Mouse (Mus musculus) limb, embryonic 12.5 days (tissue): Measurements from ENCODE around the gene Rgs7. TPM values are rescaled to one million over a fixed set of nuclear protein-coding genes. Genes with fewer than 3 reads are reported as not detected.

Source experiments
- ATAC-seq: fragments of 200-750 bp; cut with Nextera tagmentation; 2 replicates; pipeline ENCODE4 v1.8.0; 2017; ENCODE audit warnings: low read depth, moderate TSS enrichment; ENCODE audit not compliant: insufficient number of reproducible peaks, insufficient read depth, low FRiP score, low TSS enrichment
- H3K27ac ChIP-seq: fragments of 300-500 bp; sonication (generic); 2 replicates; pipeline ENCODE4 v1.5.1; 2016; ENCODE audit warnings: mild to moderate bottlenecking, moderate library complexity
- H3K27me3 ChIP-seq: fragments of 300-500 bp; sonication (generic); 2 replicates; pipeline ENCODE4 v1.6.1; 2016; ENCODE audit warnings: mild to moderate bottlenecking, moderate library complexity
- H3K36me3 ChIP-seq: fragments of 300-500 bp; sonication (generic); 2 replicates; pipeline ENCODE4 v1.6.1; 2016; ENCODE audit warnings: mild to moderate bottlenecking, moderate library complexity
- H3K4me1 ChIP-seq: fragments of 300-500 bp; sonication (generic); replicated peaks from 2 replicates; pipeline ENCODE4 v1.6.1; 2016
- H3K4me2 ChIP-seq: fragments of 300-500 bp; sonication (generic); 2 replicates; pipeline ENCODE4 v1.6.1; 2016; ENCODE audit warnings: mild to moderate bottlenecking, moderate library complexity
- H3K4me3 ChIP-seq: fragments of 300-500 bp; sonication (generic); replicated peaks from 2 replicates; pipeline ENCODE4 v1.5.1; 2016; ENCODE audit warnings: mild to moderate bottlenecking
- H3K9ac ChIP-seq: fragments of 300-500 bp; sonication (generic); replicated peaks from 2 replicates; pipeline ENCODE4 v1.6.1; 2016; ENCODE audit warnings: mild to moderate bottlenecking, moderate library complexity
- H3K9me3 ChIP-seq: fragments of 300-500 bp; sonication (generic); 2 replicates; pipeline ENCODE4 v1.6.1; 2016; ENCODE audit warnings: mild to moderate bottlenecking, moderate library complexity
- WGBS: fragments of 180-500 bp; shearing (Covaris S2); methylation state at CpG from one replicate; pipeline ENCODE4 v1.1.7; 2016; 5-methylcytosine and 5-hydroxymethylcytosine counted together
- polyA plus RNA-seq: library from polyadenylated mRNA; unstranded; fragments of >200 nt; fragmentation: Nextera tagmentation; extraction: Ambion mirVana; gene quantifications from 2 replicates; pipeline ENCODE4 v1.2.1, GENCODE M21; 2016

The Rgs7 gene
- polyA plus RNA-seq, 1 experiment from 2014 or later = 0.50 TPM

DNA sequence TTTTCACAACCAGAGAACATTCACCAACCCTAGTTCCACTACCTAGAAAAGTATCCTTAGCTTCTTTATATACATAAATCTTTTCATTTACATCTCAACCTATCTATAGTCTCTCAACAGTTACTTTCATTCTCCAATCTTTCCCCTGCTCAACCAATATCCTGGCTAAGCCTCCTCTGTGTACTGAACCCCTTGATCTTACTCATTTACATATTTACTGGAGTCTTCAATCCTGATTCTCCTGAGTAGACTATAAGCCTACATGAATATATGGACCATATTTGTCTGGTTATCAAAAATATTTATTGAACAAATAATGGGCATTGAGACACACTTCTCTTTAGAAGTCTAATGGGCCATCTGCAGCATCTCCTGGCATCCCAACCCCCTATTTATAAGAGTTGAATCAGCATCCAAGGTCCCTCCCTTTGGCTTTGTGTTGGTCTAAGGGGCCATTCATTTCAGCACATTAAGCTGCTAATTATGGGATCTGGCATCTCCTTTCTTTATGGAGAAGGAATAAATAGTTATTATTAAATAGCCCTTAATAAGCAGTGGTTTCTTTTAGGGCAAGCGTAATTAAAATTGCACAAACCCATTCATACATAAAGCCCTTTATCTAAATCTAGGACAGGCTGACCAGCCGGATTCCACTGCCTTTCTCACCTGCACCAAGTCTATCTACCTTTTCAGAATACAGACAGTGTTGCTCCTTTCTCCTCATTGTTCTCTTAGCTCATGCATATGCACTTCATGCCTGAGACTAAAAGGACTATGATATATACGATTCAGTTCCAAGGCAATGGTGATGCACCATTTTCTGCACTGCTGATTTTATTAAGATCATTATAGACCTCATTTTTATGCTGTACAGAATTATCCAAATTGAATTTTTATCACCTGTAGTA, 270.5 kb downstream of the Rgs7 start:
- H3K4me1 ChIP-seq = no peaks in the 10 kb centered on the region
- H3K4me2 ChIP-seq = no peak overlapping the region
- H3K27me3 ChIP-seq = no peaks in the 10 kb centered on the region
- H3K4me3 ChIP-seq = no peak overlapping the region
- H3K27ac ChIP-seq = no peak overlapping the region
- no peak overlapping the region for H3K9ac ChIP-seq
- no peak for ATAC-seq
- no peaks in the 10 kb centered on the region for H3K36me3 ChIP-seq
- 95% methylated on average over 3 of the region's 3 CpGs for WGBS
- no peaks in the 10 kb centered on the region for H3K9me3 ChIP-seq

DNA sequence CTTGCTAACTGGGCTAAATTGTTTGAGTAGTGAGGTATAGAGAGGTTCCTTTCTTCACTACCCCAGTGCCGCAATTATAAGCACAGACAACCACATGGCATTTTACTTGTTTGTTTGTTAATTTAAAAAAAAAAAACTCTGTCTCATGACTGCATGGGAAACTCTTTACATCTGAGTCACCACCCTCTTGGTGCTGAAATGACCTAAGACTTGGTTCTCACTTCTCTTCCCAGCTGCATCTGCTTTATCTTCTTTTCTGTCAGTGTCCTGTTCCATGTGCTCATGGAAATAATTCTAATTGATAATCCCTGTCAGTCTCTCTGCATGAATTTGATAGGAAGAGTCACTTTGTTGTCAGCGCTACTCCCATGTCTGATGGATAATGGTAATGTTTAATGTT, 272.7 kb downstream of the Rgs7 start:
- Histone ChIP-seq H3K4me1 (no peaks in the 10 kb centered on the region), H3K9me3 (no peaks in the 10 kb centered on the region), H3K27ac (no peak overlapping the region), H3K4me3 (no peak overlapping the region), H3K27me3 (no peaks in the 10 kb centered on the region), H3K36me3 (no peaks in the 10 kb centered on the region), H3K9ac (no peak overlapping the region), H3K4me2 (no peak overlapping the region)
- 81% methylated on average over 2 of the region's 2 CpGs for WGBS
- ATAC-seq = no peak

DNA sequence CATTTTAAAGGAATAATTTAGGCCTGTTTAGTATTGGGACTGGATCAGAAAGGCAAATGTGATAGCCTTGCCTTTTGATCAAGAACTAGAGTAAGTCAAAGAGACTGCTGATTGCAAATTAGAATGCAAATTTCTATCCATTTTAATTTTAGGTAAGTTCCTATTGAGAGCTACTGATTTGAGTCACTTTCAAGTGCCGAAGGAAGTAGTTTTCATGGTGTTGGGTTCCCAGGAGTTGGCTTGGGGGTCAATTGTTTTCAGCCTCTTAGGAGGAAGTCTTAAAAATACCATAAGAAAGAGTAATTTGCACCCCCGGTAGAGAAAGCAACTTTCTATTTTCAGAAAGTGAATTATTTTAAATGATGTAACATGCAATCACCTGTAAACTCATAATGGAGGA, 285.3 kb downstream of the Rgs7 start:
- H3K4me3 ChIP-seq = no peak overlapping the region
- H3K4me1 ChIP-seq = no peaks in the 10 kb centered on the region
- no peaks in the 10 kb centered on the region for H3K36me3 ChIP-seq
- no peak for ATAC-seq
- H3K27me3 ChIP-seq = no peaks in the 10 kb centered on the region
- H3K9me3 ChIP-seq = no peaks in the 10 kb centered on the region
- H3K27ac ChIP-seq = no peak overlapping the region
- 81% methylated on average over 2 of the region's 2 CpGs for WGBS
- no peak overlapping the region for H3K4me2 ChIP-seq
- H3K9ac ChIP-seq = no peak overlapping the region

DNA sequence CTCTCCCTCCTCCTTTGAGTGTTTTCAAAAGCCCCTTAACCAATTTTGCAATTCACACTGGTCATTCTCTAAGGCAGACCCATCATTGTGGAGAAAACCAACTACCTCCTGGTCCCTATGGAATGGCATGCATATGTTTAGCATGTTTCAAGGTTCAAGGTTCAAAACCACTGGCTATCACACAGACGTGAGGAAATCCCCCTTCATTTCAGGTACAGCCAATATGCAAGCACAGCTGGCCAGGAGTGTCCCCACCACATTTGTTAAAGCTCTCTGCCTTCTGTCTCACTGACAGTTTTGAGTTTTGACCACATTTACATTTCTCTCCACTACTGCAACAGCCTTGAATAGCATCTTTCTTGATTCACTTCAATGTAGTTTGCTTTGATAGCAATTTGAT, 286.7 kb downstream of the Rgs7 start:
- ATAC-seq = no peak
- Histone ChIP-seq H3K9ac (no peak overlapping the region), H3K27me3 (no peaks in the 10 kb centered on the region), H3K4me1 (no peaks in the 10 kb centered on the region), H3K9me3 (no peaks in the 10 kb centered on the region), H3K27ac (no peak overlapping the region), H3K4me2 (no peak overlapping the region), H3K4me3 (no peak overlapping the region), H3K36me3 (no peaks in the 10 kb centered on the region)
- WGBS = 55% methylated on average over 1 of the region's 1 CpGs

DNA sequence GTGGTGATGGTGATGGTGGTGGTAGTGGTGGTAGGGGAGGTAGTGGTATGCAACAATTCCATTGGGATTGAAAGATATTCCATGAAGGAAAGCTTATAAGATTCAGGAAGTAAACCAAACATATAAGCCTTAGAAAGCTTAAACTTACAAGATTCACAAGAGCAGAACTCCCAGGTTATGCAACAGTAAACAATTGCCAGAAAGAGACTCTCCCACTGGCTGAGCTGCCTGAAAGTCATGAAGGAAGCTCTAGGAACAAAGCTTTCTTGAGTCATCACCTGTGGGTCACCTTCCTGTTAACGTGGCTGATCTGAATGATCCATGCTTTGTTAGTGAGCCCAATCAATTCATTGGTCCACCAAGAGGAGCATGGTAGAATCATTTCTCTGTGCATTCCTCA, 288.8 kb downstream of the Rgs7 start:
- H3K9me3 ChIP-seq = no peaks in the 10 kb centered on the region; the same call in 1 of the 2 replicates
- WGBS = 77% methylated on average over 1 of the region's 1 CpGs
- no peak overlapping the region for H3K27ac ChIP-seq
- H3K4me3 ChIP-seq = no peak overlapping the region
- no peaks in the 10 kb centered on the region for H3K27me3 ChIP-seq
- no peak for ATAC-seq
- H3K36me3 ChIP-seq = no peaks in the 10 kb centered on the region
- H3K4me1 ChIP-seq = no peaks in the 10 kb centered on the region
- H3K9ac ChIP-seq = no peak overlapping the region
- no peak overlapping the region for H3K4me2 ChIP-seq

DNA sequence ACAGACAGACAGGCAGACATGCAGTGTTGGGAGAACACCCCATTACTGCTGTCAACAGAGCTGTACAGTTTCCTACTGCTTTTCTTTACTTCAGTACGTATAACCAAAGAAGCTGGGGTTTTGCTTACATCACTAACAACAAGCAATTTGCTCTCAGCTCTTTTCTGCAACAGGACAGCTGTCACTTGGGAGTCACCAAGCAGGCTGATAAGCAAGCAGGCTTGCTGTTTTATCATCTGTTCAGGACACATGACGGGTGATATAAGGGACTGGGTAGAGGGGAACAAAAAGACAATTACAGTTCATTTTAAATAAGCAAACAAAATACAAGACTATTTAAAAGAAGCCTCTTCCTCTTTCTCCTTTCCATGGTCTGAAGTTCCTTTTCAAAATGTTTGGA, 289.4 kb downstream of the Rgs7 start:
- Histone ChIP-seq H3K9me3 (no peaks in the 10 kb centered on the region; the same call in 1 of the 2 replicates), H3K27me3 (no peaks in the 10 kb centered on the region), H3K9ac (no peak overlapping the region), H3K36me3 (no peaks in the 10 kb centered on the region), H3K4me1 (no peaks in the 10 kb centered on the region), H3K4me3 (no peak overlapping the region), H3K27ac (no peak overlapping the region), H3K4me2 (no peak overlapping the region)
- WGBS = 64% methylated on average over 2 of the region's 2 CpGs
- no peak for ATAC-seq

DNA sequence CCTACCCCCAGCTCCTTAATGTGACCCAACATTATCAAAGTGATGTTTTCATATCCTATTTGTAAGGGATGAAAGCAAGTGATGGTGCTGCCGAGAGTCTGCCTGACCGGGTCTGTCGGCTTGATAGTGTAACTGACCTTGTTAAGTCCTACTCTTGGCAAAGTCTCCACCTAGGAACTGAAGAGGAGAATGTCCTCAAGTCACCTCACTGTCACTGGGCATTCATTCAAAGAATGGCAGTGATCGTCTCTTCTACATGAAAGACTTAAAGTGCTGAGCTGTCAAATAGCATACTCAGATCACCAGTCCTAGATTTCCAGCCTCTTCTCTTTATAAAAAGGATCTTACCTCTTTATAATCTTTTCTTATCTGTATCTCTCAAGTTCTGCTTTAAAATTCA, 293.4 kb downstream of the Rgs7 start:
- Histone ChIP-seq H3K9me3 (no peaks in the 10 kb centered on the region; the same call in 1 of the 2 replicates), H3K27ac (no peak overlapping the region), H3K27me3 (no peaks in the 10 kb centered on the region), H3K4me1 (no peaks in the 10 kb centered on the region), H3K9ac (no peak overlapping the region), H3K36me3 (no peaks in the 10 kb centered on the region), H3K4me2 (no peak overlapping the region), H3K4me3 (no peak overlapping the region)
- WGBS = 95% methylated on average over 4 of the region's 4 CpGs
- no peak for ATAC-seq

DNA sequence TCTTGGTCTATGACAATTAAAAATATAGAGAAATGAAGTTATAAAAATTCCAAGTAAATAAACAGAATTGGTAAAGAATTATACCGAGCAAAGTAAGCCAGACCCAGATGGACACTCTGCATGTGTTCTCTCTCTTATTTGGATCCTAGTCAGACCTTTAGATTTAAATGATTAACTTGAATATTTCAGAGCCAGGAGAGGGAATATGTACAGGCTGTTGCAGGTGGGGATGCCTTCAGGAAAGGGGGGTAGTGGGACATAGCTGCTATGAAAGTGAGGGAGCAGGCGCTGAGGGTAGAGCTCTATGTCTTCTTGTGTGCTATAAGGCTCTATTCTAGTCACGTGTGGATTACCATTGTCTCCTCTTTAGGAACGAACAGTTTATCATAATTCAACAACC, 296.5 kb downstream of the Rgs7 start:
- H3K27ac ChIP-seq = no peak overlapping the region
- no peaks in the 10 kb centered on the region for H3K27me3 ChIP-seq
- H3K4me3 ChIP-seq = no peak overlapping the region
- no peaks in the 10 kb centered on the region; the same call in 1 of the 2 replicates for H3K9me3 ChIP-seq
- WGBS = 88% methylated on average over 4 of the region's 4 CpGs
- H3K4me1 ChIP-seq = no peaks in the 10 kb centered on the region
- no peak overlapping the region for H3K9ac ChIP-seq
- no peak for ATAC-seq
- no peak overlapping the region for H3K4me2 ChIP-seq
- no peaks in the 10 kb centered on the region for H3K36me3 ChIP-seq

DNA sequence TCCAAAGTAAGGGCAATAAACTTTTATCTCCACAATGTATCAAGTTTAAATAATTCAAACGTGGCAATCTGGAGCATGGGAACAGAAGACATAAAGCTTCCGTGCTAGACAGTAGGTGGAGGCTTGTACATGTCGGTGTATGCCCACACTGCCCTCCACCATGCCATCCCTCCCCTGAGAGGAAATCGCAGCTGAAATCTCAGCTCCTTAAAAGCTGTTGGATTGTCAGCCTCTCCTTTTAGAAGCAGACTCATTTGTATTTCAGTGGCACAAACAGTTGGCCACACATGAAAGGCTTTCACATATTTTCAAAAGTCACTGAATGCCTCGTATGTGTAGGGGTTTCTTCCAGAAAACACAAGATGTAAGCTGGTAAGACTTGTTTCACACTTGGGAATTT, 304.1 kb downstream of the Rgs7 start:
- no peaks in the 10 kb centered on the region for H3K4me1 ChIP-seq
- 80% methylated on average over 5 of the region's 5 CpGs for WGBS

DNA sequence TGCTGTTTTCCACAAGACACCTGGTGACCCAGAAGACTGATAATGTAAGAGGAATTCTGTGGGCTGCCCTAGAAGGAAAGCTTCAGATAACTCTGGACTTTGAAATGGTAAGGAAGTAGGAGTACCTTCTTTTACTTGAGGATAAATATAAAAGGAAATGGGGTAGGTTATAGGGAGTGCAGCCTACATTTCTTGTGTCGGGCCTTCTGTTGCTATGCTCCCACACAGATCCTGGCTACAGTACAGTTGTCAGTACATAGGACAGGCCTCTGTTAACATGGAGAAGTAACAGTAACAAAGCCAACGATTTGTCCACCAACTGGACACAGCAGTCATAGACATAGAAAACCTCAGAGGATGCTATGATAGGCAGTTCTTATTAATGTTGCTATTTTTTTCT, 307.1 kb downstream of the Rgs7 start:
- H3K36me3 ChIP-seq = no peaks in the 10 kb centered on the region
- no peaks in the 10 kb centered on the region for H3K9me3 ChIP-seq
- H3K27me3 ChIP-seq = no peaks in the 10 kb centered on the region
- no peak overlapping the region for H3K9ac ChIP-seq
- no peak overlapping the region for H3K4me3 ChIP-seq
- H3K4me1 ChIP-seq = no peaks in the 10 kb centered on the region
- no peak for ATAC-seq
- WGBS = 88% methylated on average over 2 of the region's 2 CpGs
- H3K27ac ChIP-seq = no peak overlapping the region
- no peak overlapping the region for H3K4me2 ChIP-seq

More for the DNA sequence above, 304.1 kb downstream of the Rgs7 start:
- H3K4me2 ChIP-seq = no peak overlapping the region
- ATAC-seq = no peak
- no peak overlapping the region for H3K27ac ChIP-seq
- H3K9ac ChIP-seq = no peak overlapping the region
- no peak overlapping the region for H3K4me3 ChIP-seq
- no peaks in the 10 kb centered on the region for H3K36me3 ChIP-seq
- no peaks in the 10 kb centered on the region for H3K27me3 ChIP-seq
- no peaks in the 10 kb centered on the region for H3K9me3 ChIP-seq

DNA sequence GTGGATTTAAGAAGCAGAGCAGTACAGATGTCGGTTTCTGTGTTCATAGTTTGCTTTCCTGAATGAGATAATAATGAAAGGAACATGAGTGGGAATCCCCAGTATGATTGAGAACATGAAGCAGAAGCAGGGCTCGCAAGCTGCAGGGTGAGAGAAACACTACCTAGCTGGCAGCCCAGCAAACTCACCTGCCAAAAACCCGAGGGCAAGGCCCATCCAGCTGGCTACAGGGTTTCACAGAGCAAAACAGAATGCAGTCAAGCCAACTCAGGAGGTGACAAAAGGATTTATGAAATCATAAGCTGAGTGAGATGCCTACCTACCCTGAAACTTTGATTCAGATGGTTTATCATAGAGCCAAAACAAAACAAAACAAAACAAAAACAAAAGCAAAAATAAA, 307.6 kb downstream of the Rgs7 start:
- Histone ChIP-seq H3K36me3 (no peaks in the 10 kb centered on the region), H3K9ac (no peak overlapping the region), H3K4me2 (no peak overlapping the region), H3K4me3 (no peak overlapping the region), H3K9me3 (no peaks in the 10 kb centered on the region), H3K4me1 (no peaks in the 10 kb centered on the region), H3K27me3 (no peaks in the 10 kb centered on the region), H3K27ac (no peak overlapping the region)
- ATAC-seq = no peak
- WGBS = 72% methylated on average over 3 of the region's 3 CpGs

DNA sequence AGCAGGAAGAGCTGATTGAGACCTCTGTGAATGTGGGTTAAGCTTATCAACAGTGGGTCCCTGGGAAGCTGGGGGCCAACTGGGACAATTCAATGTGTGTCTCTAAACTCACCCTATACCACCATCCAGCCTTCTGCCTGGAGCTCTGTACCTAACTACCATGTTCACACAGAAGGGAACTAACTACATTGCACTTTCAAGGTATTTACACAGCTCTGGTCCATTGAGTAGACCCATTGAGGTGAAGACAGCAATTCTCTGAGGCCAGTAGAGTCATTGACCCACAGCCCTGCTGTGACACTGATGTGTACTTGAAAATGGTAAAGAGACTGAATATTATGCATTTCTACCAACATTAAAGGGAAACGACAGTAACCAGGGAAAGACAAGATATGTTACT, 313.6 kb downstream of the Rgs7 start:
- Histone ChIP-seq H3K4me1 (no peaks in the 10 kb centered on the region), H3K27me3 (no peaks in the 10 kb centered on the region), H3K4me2 (no peak overlapping the region), H3K9me3 (no peaks in the 10 kb centered on the region), H3K4me3 (no peak overlapping the region), H3K9ac (no peak overlapping the region), H3K36me3 (no peaks in the 10 kb centered on the region), H3K27ac (no peak overlapping the region)
- WGBS = 86% methylated on average over 1 of the region's 1 CpGs
- no peak for ATAC-seq
